In the genomic region with DNA sequence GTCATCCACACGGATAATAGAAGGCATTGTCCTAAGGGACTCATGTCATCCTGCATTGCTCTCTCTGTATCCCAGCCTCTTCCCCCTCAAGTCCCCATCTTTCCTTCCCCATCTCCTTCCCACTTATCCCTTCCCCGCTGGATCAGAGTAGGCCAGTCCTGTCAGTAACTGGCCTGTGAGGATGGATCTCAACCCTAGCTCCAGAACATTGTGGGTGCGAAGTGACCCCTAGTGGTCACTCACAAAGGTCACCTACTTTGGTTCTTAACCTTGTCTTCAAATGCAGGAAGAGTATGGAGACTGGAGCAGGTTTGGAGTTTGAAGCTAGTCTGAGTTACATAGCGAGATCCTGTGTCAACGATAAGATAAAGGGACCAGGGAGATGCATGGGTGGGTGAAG, we compare ENCODE assay signal across 10 mouse cellular contexts. TPM values are rescaled to one million over a fixed set of nuclear protein-coding genes. Genes with fewer than 3 reads are reported as not detected.
A peak's percentile ranks its signal among the peaks of the same experiment; 100 is the strongest.
DNase-seq lines count a peak whose midpoint lies in the region; ATAC-seq lines count a peak whose summit lies in the region.
"Had no signal": no experiment of that assay in that cellular context is flagged by ENCODE, and none has a peak within 500 bp of the region (broad histone marks: within the 10 kb centered on the region; RNA-seq: fewer than 3 reads in every experiment).

No protein-coding gene starts in this region.

- no peaks in the 10 kb centered on the region for H3K36me3 ChIP-seq in liver, embryonic 11.5 days (ENCODE audit: control insufficient read depth, insufficient read depth, low read length)
- H3K36me3 ChIP-seq in heart, embryonic 12.5 days = no peaks in the 10 kb centered on the region
- H3K36me3 ChIP-seq: embryonic facial prominence, embryonic 13.5 days; neural tube, embryonic 12.5 days had no signal

- H3K4me3 ChIP-seq in liver, embryonic 11.5 days (ENCODE audit: low read depth, low read length) = no peak overlapping the region
- no peak overlapping the region for H3K4me3 ChIP-seq in heart, embryonic 12.5 days
- H3K4me3 ChIP-seq: embryonic facial prominence, embryonic 13.5 days; neural tube, embryonic 12.5 days had no signal

- no peak overlapping the region for H3K4me2 ChIP-seq in liver, embryonic 11.5 days
- H3K4me2 ChIP-seq in heart, embryonic 12.5 days = no peak overlapping the region
- H3K4me2 ChIP-seq: embryonic facial prominence, embryonic 13.5 days had no signal

- H3K4me1 ChIP-seq in liver, embryonic 11.5 days (replicated peaks; ENCODE audit: control insufficient read depth, insufficient read depth, low read length) = peaks cover 18% of the 10 kb centered on the region
- H3K4me1 ChIP-seq in heart, embryonic 12.5 days (replicated peaks) = peaks cover 23% of the 10 kb centered on the region

- H3K27me3 ChIP-seq in liver, embryonic 11.5 days (replicated peaks; ENCODE audit: control insufficient read depth, insufficient read depth, low read length) = no peaks in the 10 kb centered on the region
- H3K27me3 ChIP-seq in heart, embryonic 12.5 days (replicated peaks) = no peaks in the 10 kb centered on the region
- H3K27me3 ChIP-seq: embryonic facial prominence, embryonic 13.5 days; neural tube, embryonic 12.5 days had no signal

- ATAC-seq in liver, embryonic 11.5 days (replicated peaks; ENCODE audit: low FRiP score) = no peak
- ATAC-seq in activated CD4-positive, CD25-positive, alpha-beta regulatory T cell, adult 4 months = peak; percentile 22
- ATAC-seq in heart, embryonic 12.5 days (ENCODE audit: insufficient number of reproducible peaks, low FRiP score) = peak; percentile 81

- no peaks in the 10 kb centered on the region for H3K9me3 ChIP-seq in liver, embryonic 11.5 days (ENCODE audit: control insufficient read depth, low read length)
- no peaks in the 10 kb centered on the region for H3K9me3 ChIP-seq in heart, embryonic 12.5 days (replicated peaks)
- H3K9me3 ChIP-seq: embryonic facial prominence, embryonic 13.5 days; neural tube, embryonic 12.5 days had no signal

- H3K27ac ChIP-seq in liver, embryonic 11.5 days (ENCODE audit: low read depth, low read length) = no peak overlapping the region
- H3K27ac ChIP-seq in heart, embryonic 12.5 days (ENCODE audit: poor library complexity, severe bottlenecking) = peak overlapping the region; percentile 53
- H3K27ac ChIP-seq: embryonic facial prominence, embryonic 13.5 days; neural tube, embryonic 12.5 days had no signal

- DNase-seq in liver = peak; percentile 55
- DNase-seq in liver, embryonic 11.5 days (ENCODE audit: low spot score) = no peak
- DNase-seq in cerebellum, postnatal 25 days = peak; percentile 72 to 83
- peak; percentile 77 to 81 for DNase-seq in kidney, postnatal 25 days
- DNase-seq in lung, postnatal 4 days = peak; percentile 70 to 75
- DNase-seq in testis, postnatal 10 days (ENCODE audit: low spot score) = peak; percentile 73

- 17% methylated on average over 5 of the region's 5 CpGs for WGBS in liver, embryonic 11.5 days
- WGBS in heart, embryonic 12.5 days = 24% methylated on average over 5 of the region's 5 CpGs

- no peak overlapping the region for H3K9ac ChIP-seq in liver, embryonic 11.5 days (ENCODE audit: low read depth, low read length)
- no peak overlapping the region for H3K9ac ChIP-seq in heart, embryonic 12.5 days
- H3K9ac ChIP-seq: embryonic facial prominence, embryonic 13.5 days; neural tube, embryonic 12.5 days had no signal

RNA-seq across cellular contexts. Expression of a gene that starts 7.7 kb away (rescaled TPM):
- not detected in 2 replicates for polyA plus RNA-seq in liver, embryonic 11.5 days (2014; fragmentation: Nextera tagmentation; extraction: Ambion mirVana)
- 1 to 10 TPM; 1.8 to 2.5 TPM for polyA plus RNA-seq in activated CD4-positive, CD25-positive, alpha-beta regulatory T cell, adult 4 months (2017; shearing (Covaris generic))
- polyA plus RNA-seq in heart, embryonic 12.5 days (2016; fragmentation: Nextera tagmentation; extraction: Ambion mirVana) = 0.30 TPM in 1 of 2 replicates, not detected in the other
- polyA plus RNA-seq: embryonic facial prominence, embryonic 13.5 days; neural tube, embryonic 12.5 days had no signal

RNA-seq across cellular contexts. Expression of a gene that starts 30.4 kb away (rescaled TPM):
- 107 and 116 TPM in 2 replicates for polyA plus RNA-seq in liver, embryonic 11.5 days (2014; fragmentation: Nextera tagmentation; extraction: Ambion mirVana)
- 10 to 100 TPM; 77.1 to 98.7 TPM for polyA plus RNA-seq in activated CD4-positive, CD25-positive, alpha-beta regulatory T cell, adult 4 months (2017; shearing (Covaris generic))
- 112 and 115 TPM in 2 replicates for polyA plus RNA-seq in heart, embryonic 12.5 days (2016; fragmentation: Nextera tagmentation; extraction: Ambion mirVana)

RNA-seq across cellular contexts. Expression of a gene that starts 47.4 kb away (rescaled TPM):
- 14.4 and 14.5 TPM in 2 replicates for polyA plus RNA-seq in liver, embryonic 11.5 days (2014; fragmentation: Nextera tagmentation; extraction: Ambion mirVana)
- 1 to 10 TPM; 4.8 to 6.1 TPM for polyA plus RNA-seq in activated CD4-positive, CD25-positive, alpha-beta regulatory T cell, adult 4 months (2017; shearing (Covaris generic))
- polyA plus RNA-seq in heart, embryonic 12.5 days (2016; fragmentation: Nextera tagmentation; extraction: Ambion mirVana) = 24.3 and 25.7 TPM in 2 replicates
